Mouse (Mus musculus): ENCODE measurements around the gene Cela1.

Cela1 gene

GRCm38 (mm10) chr15:100670833-100671232, 16.9 kb downstream of the Cela1 start:
- DNase-seq (ENCODE audit: low read depth, low spot score), result no peak

GRCm38 (mm10) chr15:100670004-100670403, 17.7 kb downstream of the Cela1 start:
- no peak for DNase-seq (ENCODE audit: low read depth, low spot score)

- DNase-seq (ENCODE audit: low read depth, low spot score), result peak; percentile 28
Measured at GRCm38 (mm10) chr15:100669337-100669736, 18.4 kb downstream of the Cela1 start, which contains the start of gene Bin2. Bin2 (minus strand) TSS chr15:100669553.

- DNase-seq (ENCODE audit: low read depth, low spot score), result no peak
Measured at GRCm38 (mm10) chr15:100667871-100668545, 19.7 kb downstream of the Cela1 start.

GRCm38 (mm10) chr15:100667420-100667819, 20.3 kb downstream of the Cela1 start:
- no peak for DNase-seq (ENCODE audit: low read depth, low spot score)

GRCm38 (mm10) chr15:100666851-100667250, 20.9 kb downstream of the Cela1 start:
- no peak for DNase-seq (ENCODE audit: low read depth, low spot score)

GRCm38 (mm10) chr15:100666219-100666696, 21.5 kb downstream of the Cela1 start:
- DNase-seq (ENCODE audit: low read depth, low spot score), result no peak

- no peak for DNase-seq (ENCODE audit: low read depth, low spot score)
Measured at GRCm38 (mm10) chr15:100665411-100666218, 22.1 kb downstream of the Cela1 start.

- DNase-seq (ENCODE audit: low read depth, low spot score), result no peak
Measured at GRCm38 (mm10) chr15:100664813-100665274, 22.9 kb downstream of the Cela1 start.

- no peak for DNase-seq (ENCODE audit: low read depth, low spot score)
Measured at GRCm38 (mm10) chr15:100660805-100661204, 26.9 kb downstream of the Cela1 start.

GRCm38 (mm10) chr15:100660306-100660705, 27.4 kb downstream of the Cela1 start:
- DNase-seq (ENCODE audit: low read depth, low spot score), result peak; percentile 83

GRCm38 (mm10) chr15:100655201-100655600, 32.5 kb downstream of the Cela1 start:
- no peak for DNase-seq (ENCODE audit: low read depth, low spot score)

GRCm38 (mm10) chr15:100654271-100654670, 33.5 kb downstream of the Cela1 start:
- no peak for DNase-seq (ENCODE audit: low read depth, low spot score)

- no peak for DNase-seq (ENCODE audit: low read depth, low spot score)
Measured at GRCm38 (mm10) chr15:100651610-100652009, 36.1 kb downstream of the Cela1 start.

- DNase-seq (ENCODE audit: low read depth, low spot score), result no peak
Measured at GRCm38 (mm10) chr15:100650111-100650510, 37.6 kb downstream of the Cela1 start.

GRCm38 (mm10) chr15:100646161-100646560, 41.6 kb downstream of the Cela1 start:
- DNase-seq (ENCODE audit: low read depth, low spot score), result no peak

GRCm38 (mm10) chr15:100642451-100642850, 45.3 kb downstream of the Cela1 start:
- peak; percentile 42 for DNase-seq (ENCODE audit: low read depth, low spot score)

- no peak for DNase-seq (ENCODE audit: low read depth, low spot score)
Measured at GRCm38 (mm10) chr15:100641226-100641810, 46.4 kb downstream of the Cela1 start.

- DNase-seq (ENCODE audit: low read depth, low spot score), result no peak
Measured at GRCm38 (mm10) chr15:100639972-100640750, 47.6 kb downstream of the Cela1 start.

- DNase-seq (ENCODE audit: low read depth, low spot score), result no peak
Measured at GRCm38 (mm10) chr15:100637661-100638060, 50.1 kb downstream of the Cela1 start.

Data from skeletal muscle tissue, adult 2 months (tissue).